Mouse (Mus musculus) retina, adult 2 months (tissue): ENCODE data around the gene Gps2.
A peak's percentile ranks its signal among the peaks of the same experiment; 100 is the strongest.

ENCODE experiments used
- DNase-seq: peaks from one replicate; pipeline ENCODE4 v3.0.0-alpha.2; 2012; ENCODE audit warnings: low read depth, low spot score

Gene Gps2

GRCm38 (mm10) chr11:69913554-69914371 lies at the start of gene Gps2:
Gene Gps2, plus strand, starts transcription at chr11:69913888.
- DNase-seq, result peak; percentile 95

DNA sequence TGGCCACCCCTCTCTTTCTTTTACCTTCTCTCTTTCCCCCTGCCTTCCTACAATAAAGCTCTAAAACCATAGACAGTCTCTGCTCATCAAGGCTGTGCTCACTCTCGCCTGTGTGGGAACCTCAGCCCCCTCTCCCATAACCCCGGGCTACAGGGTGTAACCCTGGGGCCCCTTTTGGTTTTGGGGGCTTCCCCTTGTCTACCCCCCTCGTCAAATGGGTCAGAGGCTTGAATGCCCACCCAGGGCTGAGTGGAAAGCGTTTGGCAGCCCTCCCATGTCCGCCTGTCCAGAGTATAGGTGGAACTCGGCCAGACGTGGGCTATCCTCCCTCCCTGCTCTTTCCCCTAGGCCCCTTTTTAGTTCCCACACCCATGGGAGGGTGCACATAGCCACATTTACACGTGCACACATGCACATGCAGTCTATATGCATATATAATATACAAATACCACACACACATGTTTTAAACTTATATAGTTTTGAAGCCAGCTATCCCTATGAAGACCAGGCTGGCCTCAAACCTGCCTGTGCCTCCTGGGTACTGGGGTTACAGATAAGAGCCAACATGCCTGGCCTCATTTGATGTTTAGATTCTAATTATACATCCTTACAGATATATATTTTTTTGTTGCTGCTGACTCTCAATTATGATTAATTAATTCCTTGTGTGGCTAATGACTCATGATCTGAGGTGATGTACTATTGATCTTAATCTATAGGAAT lies 49.4 kb upstream of the Gps2 start:
- no peak for DNase-seq

- no peak for DNase-seq
Measured at GRCm38 (mm10) chr11:69865561-69865960, 48.1 kb upstream of the Gps2 start.

GRCm38 (mm10) chr11:69867335-69867734 lies 46.4 kb upstream of the Gps2 start:
- DNase-seq, result no peak

GRCm38 (mm10) chr11:69870289-69871069 lies 43.2 kb upstream of the Gps2 start:
- DNase-seq, result no peak

DNA sequence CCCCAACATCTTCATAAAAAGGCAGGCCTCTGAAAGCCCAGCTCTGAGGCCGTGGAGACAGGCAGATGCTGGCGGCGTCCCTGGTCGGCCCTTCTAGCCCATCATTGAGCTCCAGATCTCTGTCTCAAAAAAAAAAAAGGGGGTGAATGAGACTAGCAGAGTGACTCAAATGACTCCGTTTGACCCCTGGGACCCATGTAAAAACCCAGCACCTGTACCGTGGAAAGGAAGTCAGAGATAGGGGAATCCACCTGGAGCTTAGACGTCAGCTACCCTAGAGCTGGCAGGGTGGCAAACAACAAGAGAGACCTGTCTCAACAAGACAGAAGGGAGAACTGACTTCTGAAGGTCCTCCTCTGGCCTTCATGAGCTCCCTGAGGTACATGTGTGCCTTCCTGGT lies 41.9 kb upstream of the Gps2 start:
- no peak for DNase-seq

- DNase-seq, result no peak
Measured at GRCm38 (mm10) chr11:69872451-69872850, 41.2 kb upstream of the Gps2 start.

GRCm38 (mm10) chr11:69876186-69876585 lies 37.5 kb upstream of the Gps2 start:
- DNase-seq, result no peak

- DNase-seq, result peak; percentile 60
Measured at GRCm38 (mm10) chr11:69876867-69877266, 36.8 kb upstream of the Gps2 start.

- DNase-seq, result no peak
Measured at GRCm38 (mm10) chr11:69877878-69878277, 35.8 kb upstream of the Gps2 start, which contains the start of gene Tmem95. Gene Tmem95, minus strand, starts transcription at chr11:69878018.

DNA sequence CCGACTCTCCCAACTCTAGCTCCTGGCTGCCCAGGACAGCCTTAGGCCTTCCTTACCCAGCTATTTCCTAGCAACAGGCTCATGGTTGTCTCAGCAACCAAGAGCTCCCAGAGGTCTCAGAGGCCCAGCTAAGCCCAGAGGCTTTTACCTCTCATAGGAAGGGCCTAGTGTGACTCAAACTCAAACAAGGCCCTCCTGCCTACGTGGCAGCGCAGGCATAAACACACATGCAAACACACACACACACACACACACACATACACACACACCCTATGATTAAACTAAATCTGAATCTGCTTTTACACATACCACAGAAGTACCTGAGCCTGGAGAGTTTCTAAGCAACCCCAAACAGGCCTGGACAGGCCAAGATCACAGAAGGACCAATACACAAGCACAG lies 35.3 kb upstream of the Gps2 start:
- no peak for DNase-seq

DNA sequence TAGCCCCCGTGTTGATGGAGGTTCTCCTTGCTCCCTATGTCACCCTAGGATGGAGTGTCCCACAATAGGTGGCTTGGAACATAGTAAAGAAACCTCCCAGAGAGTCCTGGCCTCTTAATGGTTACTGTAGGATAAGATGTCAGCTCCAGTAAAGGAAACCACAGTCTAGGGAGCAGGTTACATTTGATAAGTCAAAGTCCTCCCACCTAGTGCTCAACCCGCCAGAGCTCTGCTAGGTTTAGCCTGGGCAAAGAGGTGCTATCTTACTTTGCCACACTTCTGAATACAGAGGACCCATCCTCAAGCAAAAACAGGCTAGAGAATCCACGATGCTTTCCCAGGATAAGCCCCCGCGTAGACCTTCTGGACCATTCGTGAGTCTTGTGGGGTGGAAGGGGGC lies 34.7 kb upstream of the Gps2 start:
- no peak for DNase-seq

DNA sequence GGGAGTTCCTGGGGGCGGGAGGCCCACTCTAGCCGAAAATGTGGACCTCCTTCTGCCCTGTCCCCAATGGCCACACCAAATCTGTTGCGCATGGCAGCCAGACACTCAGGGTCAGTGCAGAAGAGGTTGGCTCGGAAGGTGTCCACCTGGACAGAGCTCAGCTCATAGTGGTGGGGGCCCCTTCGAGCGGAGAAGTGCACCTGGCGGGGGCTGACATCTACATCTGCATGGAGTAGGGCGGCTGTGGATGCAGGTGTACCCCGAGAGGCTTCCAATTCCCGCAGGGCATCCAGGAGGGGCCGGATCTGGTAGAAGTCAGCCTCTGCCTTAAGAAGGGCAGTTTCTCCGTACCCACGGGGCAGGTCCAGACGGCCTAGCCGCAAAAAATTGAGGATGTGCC lies 34.0 kb upstream of the Gps2 start:
- DNase-seq, result no peak

- DNase-seq, result no peak
Measured at GRCm38 (mm10) chr11:69880506-69880852, 33.2 kb upstream of the Gps2 start.

DNA sequence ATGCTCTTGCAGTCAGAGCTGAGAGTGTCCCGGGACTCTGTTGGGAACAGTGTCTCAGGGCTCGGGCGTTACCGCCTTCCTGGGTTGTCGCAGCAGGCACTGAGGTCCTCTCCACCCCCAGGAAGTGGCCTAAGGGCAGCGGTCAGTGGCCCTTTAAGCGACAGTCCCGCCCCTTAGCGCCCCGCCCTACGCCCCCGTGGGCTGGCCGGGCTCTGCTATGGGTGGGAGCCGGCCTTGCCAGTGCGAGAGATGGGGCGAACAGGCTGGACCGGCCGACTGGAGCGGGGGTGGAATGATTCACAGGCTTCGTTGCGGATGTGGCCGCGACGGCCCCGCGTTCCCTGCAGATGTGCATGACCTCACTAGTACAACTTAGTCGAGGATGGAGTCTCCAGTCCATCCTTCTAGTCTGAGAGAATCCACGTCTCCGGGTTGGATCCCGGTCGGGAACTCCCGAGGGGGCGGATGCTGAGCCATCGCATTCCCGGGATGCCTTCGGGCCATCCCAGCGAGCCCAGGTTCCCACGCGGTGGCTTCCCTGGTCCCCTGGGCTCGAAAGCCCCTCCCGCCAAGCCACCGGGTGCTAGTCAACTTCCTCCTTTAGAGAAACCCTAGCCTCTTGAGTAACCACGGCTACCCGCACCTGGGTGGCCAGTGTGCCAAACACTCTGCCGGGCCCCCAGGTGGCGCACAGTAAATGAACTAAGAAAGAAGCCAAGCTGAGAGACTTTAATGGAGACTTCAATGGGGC lies 32.7 kb upstream of the Gps2 start, which contains the start of gene Kctd11:
Gene Kctd11, minus strand, starts transcription at position 554 of the 751 bp plus-strand sequence.
- DNase-seq, result no peak

GRCm38 (mm10) chr11:69881787-69882670 lies 31.7 kb upstream of the Gps2 start:
- no peak for DNase-seq

DNA sequence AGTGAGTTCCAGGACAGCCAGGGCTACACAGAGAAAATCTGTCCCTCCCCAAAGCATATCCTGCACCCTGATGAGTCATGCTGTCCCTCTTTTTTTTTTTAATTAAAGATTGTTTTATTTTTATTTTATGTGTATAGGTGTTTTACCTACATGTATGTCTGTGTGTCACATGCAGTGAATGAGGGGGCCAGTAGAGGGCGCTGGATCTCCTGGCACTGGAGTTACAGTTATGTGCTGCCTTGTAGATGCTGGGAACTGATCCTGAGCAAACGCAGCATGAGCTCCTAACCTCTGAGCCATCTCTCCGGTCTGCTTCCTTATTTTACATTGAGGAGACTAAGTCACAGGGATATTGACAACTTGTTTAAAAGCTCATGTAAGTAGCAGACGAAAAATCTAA lies 30.6 kb upstream of the Gps2 start:
- DNase-seq, result no peak

DNA sequence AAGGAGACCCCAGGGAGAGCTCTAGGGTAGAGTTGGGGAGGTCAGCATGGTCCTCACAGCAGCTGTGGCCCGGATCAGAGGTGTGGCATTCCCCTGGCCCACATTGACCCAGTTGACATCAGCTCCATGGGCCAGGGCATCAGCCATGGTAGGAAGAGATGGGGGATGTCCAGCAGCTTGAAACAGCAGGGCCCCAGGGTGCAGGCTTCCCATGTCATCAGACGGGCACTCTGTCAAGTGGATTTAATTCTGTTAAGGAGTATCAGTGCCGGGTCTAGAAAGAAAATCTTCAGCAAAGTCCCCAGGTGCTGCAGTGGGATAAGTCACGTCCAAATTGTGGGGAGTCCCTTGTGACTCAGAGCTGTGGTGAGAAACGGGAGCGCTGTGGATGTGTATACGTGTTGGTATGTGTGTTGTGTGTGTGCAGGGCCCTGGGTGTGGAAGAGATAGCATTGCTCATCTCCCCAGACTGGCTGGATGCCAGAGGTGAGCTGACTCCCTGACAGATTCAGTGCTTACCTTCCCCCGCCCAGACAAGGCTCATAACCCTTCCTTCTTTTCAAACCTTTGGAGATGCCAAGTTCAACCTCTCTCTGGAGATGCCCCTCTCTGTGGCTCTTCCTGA lies 30.0 kb upstream of the Gps2 start:
- no peak for DNase-seq

- no peak for DNase-seq
Measured at GRCm38 (mm10) chr11:69884240-69884639, 29.4 kb upstream of the Gps2 start.

DNA sequence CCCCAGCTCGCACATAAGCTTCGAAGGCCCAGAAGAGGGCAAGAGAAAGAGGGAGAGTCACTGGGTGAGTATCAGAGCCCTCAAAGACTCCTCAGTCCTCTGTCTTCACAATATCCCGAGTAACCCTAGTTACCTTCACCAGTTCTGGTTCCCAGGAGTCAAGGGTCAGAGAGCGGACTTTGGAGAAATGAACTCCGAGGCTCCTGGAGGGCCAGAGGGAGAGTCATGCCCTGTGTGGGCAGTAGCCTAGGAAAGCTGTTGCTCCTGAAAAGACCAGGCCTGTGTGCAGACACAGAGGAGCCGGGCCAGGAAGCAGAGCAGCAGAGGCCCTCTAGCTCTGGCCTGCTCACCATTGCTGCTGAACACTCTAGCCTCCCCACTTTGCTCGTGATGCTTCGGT lies 29.0 kb upstream of the Gps2 start:
- no peak for DNase-seq
